Mouse (Mus musculus) heart, embryonic 15.5 days (tissue): ENCODE results near the gene Pak6. TPM values are rescaled to one million over a fixed set of nuclear protein-coding genes. Genes with fewer than 3 reads are reported as not detected.
"Not testable (repeated sequence)": the region's sequence is repeated elsewhere in the genome, so short reads cannot be mapped to it uniquely, and the experiment has no call there.

ENCODE experiments used
- ATAC-seq: fragments of 200-750 bp; cut with Nextera tagmentation; replicated peaks from 2 replicates; pipeline ENCODE4 v1.8.0; 2017; ENCODE audit warnings: low read depth, moderate TSS enrichment; ENCODE audit not compliant: insufficient number of reproducible peaks, insufficient read depth, low FRiP score
- H3K27ac ChIP-seq: fragments of 300-500 bp; sonication (generic); 2 replicates; pipeline ENCODE4 v1.5.1; 2015; ENCODE audit warnings: mild to moderate bottlenecking, inconsistent platforms
- H3K27me3 ChIP-seq: fragments of 300-500 bp; sonication (generic); 2 replicates; pipeline ENCODE4 v1.6.1; 2015; ENCODE audit warnings: inconsistent platforms
- H3K36me3 ChIP-seq: fragments of 300-500 bp; sonication (generic); 2 replicates; pipeline ENCODE4 v1.6.1; 2015; ENCODE audit warnings: mild to moderate bottlenecking, inconsistent platforms
- H3K4me1 ChIP-seq: fragments of 300-500 bp; sonication (generic); replicated peaks from 2 replicates; pipeline ENCODE4 v1.6.1; 2015; ENCODE audit warnings: inconsistent platforms
- H3K4me2 ChIP-seq: fragments of 300-500 bp; sonication (generic); 2 replicates; pipeline ENCODE4 v1.6.1; 2015; ENCODE audit warnings: inconsistent platforms, mild to moderate bottlenecking, moderate library complexity
- H3K4me3 ChIP-seq: fragments of 300-500 bp; sonication (generic); 2 replicates; pipeline ENCODE4 v1.5.1; 2015; ENCODE audit warnings: mild to moderate bottlenecking, inconsistent platforms
- H3K9ac ChIP-seq: fragments of 300-500 bp; sonication (generic); 2 replicates; pipeline ENCODE4 v1.6.1; 2015; ENCODE audit warnings: mild to moderate bottlenecking, inconsistent platforms
- H3K9me3 ChIP-seq: fragments of 300-500 bp; sonication (generic); replicated peaks from 2 replicates; pipeline ENCODE4 v1.6.1; 2016; ENCODE audit warnings: inconsistent platforms
- WGBS: fragments of 180-500 bp; shearing (Covaris S2); methylation state at CpG from one replicate; pipeline ENCODE4 v1.1.7; 2015; ENCODE audit warnings: mixed read lengths; 5-methylcytosine and 5-hydroxymethylcytosine counted together
- polyA plus RNA-seq: library from polyadenylated mRNA; unstranded; fragments of >200 nt; fragmentation: Nextera tagmentation; extraction: Ambion mirVana; gene quantifications from 2 replicates; pipeline ENCODE4 v1.2.1, GENCODE M21; 2015

Gene Pak6
- polyA plus RNA-seq, 1 experiment from 2014 or later = 10.1 TPM

DNA sequence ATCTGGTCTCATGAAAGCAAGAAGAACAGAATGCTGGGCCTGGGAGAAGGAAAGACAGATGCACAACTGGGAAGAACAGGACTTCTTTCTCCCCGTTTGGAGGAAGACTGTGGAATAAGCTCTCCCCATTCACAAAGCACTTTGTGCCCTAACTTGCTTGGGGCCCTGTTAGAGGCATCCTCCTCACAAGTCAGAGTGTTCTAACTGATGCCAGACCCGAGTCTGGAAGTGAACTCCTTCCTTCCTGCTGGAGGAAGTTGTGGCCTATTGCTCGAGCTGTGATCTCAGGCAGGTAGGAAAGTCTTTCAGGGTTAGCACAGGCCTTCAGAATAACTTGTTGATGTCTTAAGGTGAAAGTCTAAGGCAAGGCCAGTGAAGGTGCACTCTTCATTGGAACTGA is 20.2 kb upstream of the Pak6 start:
- ATAC-seq = no peak
- H3K27ac ChIP-seq = 0 out of 2 replicates have a peak overlapping the region, but pooled peaks have one; percentile 3
- peaks cover 49% of the 10 kb centered on the region for H3K36me3 ChIP-seq
- peaks cover 15% of the 10 kb centered on the region for H3K4me1 ChIP-seq
- H3K4me2 ChIP-seq = no peak overlapping the region
- no peaks in the 10 kb centered on the region for H3K9me3 ChIP-seq
- 66% methylated on average over 3 of the region's 3 CpGs for WGBS
- no peaks in the 10 kb centered on the region for H3K27me3 ChIP-seq
- H3K4me3 ChIP-seq = no peak overlapping the region
- no peak overlapping the region for H3K9ac ChIP-seq

DNA sequence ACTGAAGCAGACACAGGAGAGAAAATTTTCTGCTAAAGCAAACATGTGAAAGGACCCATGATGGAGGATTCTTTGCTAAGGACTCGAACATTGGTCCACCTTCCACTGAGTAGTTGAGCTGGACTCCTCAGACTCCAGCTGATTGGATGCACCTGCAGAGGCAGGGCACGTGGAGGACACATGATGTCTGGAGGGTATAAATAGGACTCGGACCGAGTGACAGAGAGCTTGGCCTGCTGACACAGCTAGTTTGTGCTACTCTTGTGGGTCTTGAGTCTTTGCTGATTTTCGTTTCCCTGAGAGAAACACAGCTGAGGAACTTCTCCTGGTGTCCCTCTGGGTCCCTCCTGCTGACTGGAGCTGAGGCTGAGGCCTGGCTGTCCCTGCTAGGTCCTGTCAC is 16.4 kb upstream of the Pak6 start:
- Histone ChIP-seq H3K4me2 (no peak overlapping the region), H3K4me3 (no peak overlapping the region), H3K27me3 (no peaks in the 10 kb centered on the region), H3K9me3 (no peaks in the 10 kb centered on the region; the same call in 1 of the 2 replicates), H3K9ac (no peak overlapping the region), H3K36me3 (peaks cover 27% of the 10 kb centered on the region), H3K4me1 (peaks cover 4% of the 10 kb centered on the region; the same call in 1 of the 2 replicates), H3K27ac (no peak overlapping the region)
- no peak for ATAC-seq
- 63% methylated on average over 5 of the region's 5 CpGs for WGBS

DNA sequence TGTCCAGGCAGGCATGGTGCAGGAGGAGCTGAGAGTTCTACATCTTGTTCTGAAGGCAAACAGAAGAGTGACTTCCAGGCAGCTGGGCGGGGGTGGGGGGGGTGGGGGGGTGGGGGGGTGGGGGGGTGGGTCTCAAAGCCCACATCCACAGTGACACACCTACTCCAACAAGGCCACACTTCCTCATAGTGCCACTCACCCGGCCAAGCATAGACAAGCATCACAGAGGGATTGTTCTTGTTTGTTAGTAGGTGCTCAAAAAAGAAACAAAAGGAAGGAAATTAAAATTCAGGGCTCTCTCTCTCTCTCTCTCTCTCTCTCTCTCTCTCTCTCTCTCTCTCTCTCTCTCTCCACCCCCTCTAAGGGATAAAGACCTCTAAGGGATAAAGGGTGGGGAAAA is 12.4 kb upstream of the Pak6 start:
- ATAC-seq, H3K9ac ChIP-seq: not testable (repeated sequence)

DNA sequence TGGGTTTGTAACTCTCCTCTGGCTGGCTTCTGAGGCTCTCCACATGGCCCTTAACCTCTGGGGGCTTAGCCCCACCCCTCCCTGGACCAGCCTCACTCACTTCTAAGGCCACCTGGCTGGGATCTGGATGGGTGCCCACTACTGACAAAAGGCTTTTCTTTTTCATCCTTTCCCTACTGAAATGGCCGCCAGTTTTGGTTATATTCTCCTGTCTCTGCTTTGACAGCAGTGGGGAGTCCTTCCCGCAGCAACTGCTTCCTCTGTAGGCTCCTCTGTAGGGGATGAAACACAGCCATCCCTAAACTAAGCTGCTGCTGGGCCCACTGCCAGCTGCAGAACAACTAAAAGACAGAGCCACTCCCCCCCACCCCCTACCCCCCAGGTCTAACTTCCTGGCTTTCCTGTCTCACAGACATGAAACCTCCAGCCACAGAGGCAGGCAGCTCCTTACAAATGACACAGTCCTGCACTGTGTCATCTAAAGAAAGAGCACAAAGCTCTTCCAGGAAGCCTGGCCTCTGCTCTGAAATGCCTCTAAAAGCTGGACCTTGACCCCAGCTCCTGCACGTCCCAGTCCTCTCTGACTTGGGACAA is 6.3 kb upstream of the Pak6 start:
- WGBS = 24% methylated on average over 3 of the region's 3 CpGs
- Histone ChIP-seq H3K9me3 (no peaks in the 10 kb centered on the region), H3K4me1 (peaks cover 32% of the 10 kb centered on the region), H3K4me2 (no peak overlapping the region), H3K27me3 (no peaks in the 10 kb centered on the region), H3K36me3 (no peaks in the 10 kb centered on the region), H3K4me3 (no peak overlapping the region), H3K9ac (no peak overlapping the region), H3K27ac (peak overlapping the region; percentile 38)
- ATAC-seq = 0 out of 2 replicates have a peak, but pooled peaks have one; percentile 23

More for the DNA sequence above, 12.4 kb upstream of the Pak6 start:
- 59% methylated on average over 2 of the region's 2 CpGs for WGBS
- not testable (repeated sequence) for H3K4me1 ChIP-seq, H3K27ac ChIP-seq, H3K9me3 ChIP-seq, H3K27me3 ChIP-seq, H3K4me3 ChIP-seq, H3K36me3 ChIP-seq, H3K4me2 ChIP-seq

DNA sequence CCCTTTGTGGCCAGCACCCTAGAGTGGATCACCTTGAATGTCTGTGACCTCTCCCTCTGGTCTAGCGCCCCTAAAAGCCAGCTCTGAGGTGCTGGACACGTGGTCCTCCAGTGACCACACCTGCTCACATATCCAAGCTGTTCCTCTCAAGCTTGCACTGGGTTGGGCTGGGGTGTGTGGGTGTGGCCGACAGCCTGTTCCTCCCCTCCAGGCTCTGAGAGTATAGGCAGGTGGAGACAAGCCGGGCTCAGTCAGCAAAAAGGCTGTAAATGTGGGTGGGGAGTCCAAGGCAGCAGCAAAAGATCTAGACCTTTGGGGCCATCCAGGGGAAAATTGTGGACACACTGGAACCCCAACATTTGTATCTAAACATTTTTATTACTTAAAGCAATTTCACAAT is 4.6 kb upstream of the Pak6 start:
- H3K9me3 ChIP-seq = no peaks in the 10 kb centered on the region
- H3K4me1 ChIP-seq = peaks cover 44% of the 10 kb centered on the region
- H3K4me2 ChIP-seq = no peak overlapping the region
- 35% methylated on average over 4 of the region's 4 CpGs for WGBS
- H3K36me3 ChIP-seq = no peaks in the 10 kb centered on the region
- H3K9ac ChIP-seq = no peak overlapping the region
- H3K4me3 ChIP-seq = no peak overlapping the region
- ATAC-seq = no peak; the same call in 1 of the 2 replicates
- H3K27ac ChIP-seq = peak overlapping the region; percentile 16; the same call in 1 of the 2 replicates
- 0 out of 2 replicates have a peak, but pooled peaks cover 3% of the 10 kb centered on the region for H3K27me3 ChIP-seq

DNA sequence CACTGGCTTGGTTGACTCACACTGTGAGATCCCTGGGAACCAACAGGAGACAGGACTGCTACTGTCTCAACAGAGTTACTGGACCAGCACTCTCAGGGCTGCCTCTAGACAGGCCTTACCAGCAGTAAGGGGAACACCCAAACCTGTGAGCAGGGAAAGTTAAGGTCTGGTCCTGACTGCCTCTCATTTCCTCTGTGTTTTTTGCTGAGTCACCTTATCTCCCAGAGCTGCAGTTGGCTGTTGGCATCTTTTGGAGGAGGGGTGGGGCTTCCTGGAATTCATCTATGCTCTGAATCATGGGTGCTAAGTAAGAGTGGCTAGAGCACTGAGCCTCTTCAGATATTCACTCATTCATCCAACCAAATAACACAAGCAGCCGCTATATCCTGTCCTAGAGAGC is 4.0 kb upstream of the Pak6 start:
- Histone ChIP-seq H3K4me1 (peaks cover 50% of the 10 kb centered on the region), H3K9ac (no peak overlapping the region), H3K4me3 (no peak overlapping the region), H3K36me3 (no peaks in the 10 kb centered on the region), H3K27me3 (0 out of 2 replicates have a peak, but pooled peaks cover 3% of the 10 kb centered on the region), H3K4me2 (0 out of 2 replicates have a peak overlapping the region, but pooled peaks have one; percentile 74), H3K9me3 (no peaks in the 10 kb centered on the region), H3K27ac (peak overlapping the region; percentile 16; the same call in 1 of the 2 replicates)
- no peak; the same call in 1 of the 2 replicates for ATAC-seq
- 52% methylated on average over 1 of the region's 1 CpGs for WGBS

DNA sequence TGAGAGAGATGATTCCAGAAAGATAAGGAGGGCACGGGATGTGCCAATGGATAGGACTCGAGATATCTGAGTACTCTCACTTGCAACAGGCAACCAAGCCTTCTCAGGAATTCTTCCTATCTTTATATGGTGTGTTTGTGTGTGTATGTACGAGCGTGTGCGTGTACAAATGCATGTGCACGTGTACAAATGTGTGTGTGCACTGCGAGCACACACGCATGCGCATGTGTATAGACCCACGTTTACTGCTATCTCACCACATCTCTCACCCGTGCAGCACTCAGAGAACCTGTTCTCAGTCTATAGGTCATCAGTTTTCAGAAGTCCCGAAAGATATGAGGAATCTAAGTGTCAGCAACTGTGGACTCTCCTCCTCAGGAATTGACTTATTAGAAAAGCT is 3.6 kb upstream of the Pak6 start:
- Histone ChIP-seq H3K4me1 (peaks cover 52% of the 10 kb centered on the region), H3K9ac (no peak overlapping the region), H3K4me2 (peak overlapping the region; percentile 74), H3K27ac (peak overlapping the region; percentile 75), H3K4me3 (peak overlapping the region; percentile 50), H3K9me3 (no peaks in the 10 kb centered on the region), H3K36me3 (no peaks in the 10 kb centered on the region), H3K27me3 (0 out of 2 replicates have a peak, but pooled peaks cover 3% of the 10 kb centered on the region)
- ATAC-seq = no peak
- WGBS = 71% methylated on average over 12 of the region's 12 CpGs

DNA sequence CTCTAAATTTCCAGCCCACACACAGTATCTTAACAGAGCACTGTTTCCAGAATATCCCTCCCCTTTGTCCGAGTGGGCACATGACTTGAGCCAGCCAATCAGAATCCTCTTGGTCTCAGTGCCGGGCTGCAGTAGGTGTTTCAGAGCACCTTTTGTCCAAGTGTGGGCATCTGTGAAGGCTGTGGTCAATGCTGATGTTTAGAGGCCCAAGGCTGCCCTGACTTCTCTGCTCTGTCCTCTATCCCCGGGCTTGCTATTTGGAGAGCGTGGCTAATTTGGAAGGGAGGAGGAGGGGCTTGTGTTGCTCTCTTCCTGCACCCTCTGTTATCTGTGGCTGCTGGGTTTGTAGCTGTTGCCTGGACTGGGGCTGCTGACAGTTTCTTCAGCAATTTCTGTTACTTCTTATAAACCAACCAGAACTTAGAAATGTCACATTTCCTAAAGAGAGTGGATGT is 3.1 kb upstream of the Pak6 start:
- Histone ChIP-seq H3K27me3 (0 out of 2 replicates have a peak, but pooled peaks cover 3% of the 10 kb centered on the region), H3K4me2 (peak overlapping the region; percentile 74), H3K4me3 (peak overlapping the region; percentile 50), H3K36me3 (no peaks in the 10 kb centered on the region), H3K27ac (peak overlapping the region; percentile 75), H3K4me1 (peaks cover 58% of the 10 kb centered on the region), H3K9ac (peak overlapping the region; percentile 51; the same call in 1 of the 2 replicates), H3K9me3 (no peaks in the 10 kb centered on the region)
- WGBS = 0% methylated on average over 4 of the region's 4 CpGs
- peak; percentile 55; the same call in 1 of the 2 replicates for ATAC-seq

DNA sequence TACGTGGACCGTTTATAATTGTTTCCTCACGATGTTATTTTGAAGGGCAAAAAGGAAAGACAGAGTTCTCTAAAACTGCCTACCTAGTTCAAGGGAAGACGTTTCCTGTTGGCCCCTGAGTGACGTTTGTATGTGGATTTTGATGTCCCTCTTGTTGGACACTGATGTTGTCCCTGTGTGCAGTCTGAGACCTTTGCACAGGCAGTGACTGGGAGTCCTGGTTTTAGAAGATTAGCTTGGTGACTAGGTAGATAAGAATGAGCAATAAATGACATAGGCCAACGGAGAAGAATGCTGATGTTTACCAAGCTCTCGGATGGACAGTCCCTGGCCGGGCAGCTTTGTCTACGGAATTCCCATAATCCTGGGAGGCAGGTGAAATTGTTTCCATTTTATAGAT is 1.2 kb upstream of the Pak6 start:
- Histone ChIP-seq H3K4me1 (peaks cover 66% of the 10 kb centered on the region), H3K9me3 (no peaks in the 10 kb centered on the region), H3K36me3 (no peaks in the 10 kb centered on the region), H3K9ac (no peak overlapping the region), H3K27me3 (0 out of 2 replicates have a peak, but pooled peaks cover 3% of the 10 kb centered on the region), H3K4me3 (no peak overlapping the region), H3K27ac (no peak overlapping the region), H3K4me2 (no peak overlapping the region)
- ATAC-seq = no peak
- WGBS = 78% methylated on average over 9 of the region's 9 CpGs

DNA sequence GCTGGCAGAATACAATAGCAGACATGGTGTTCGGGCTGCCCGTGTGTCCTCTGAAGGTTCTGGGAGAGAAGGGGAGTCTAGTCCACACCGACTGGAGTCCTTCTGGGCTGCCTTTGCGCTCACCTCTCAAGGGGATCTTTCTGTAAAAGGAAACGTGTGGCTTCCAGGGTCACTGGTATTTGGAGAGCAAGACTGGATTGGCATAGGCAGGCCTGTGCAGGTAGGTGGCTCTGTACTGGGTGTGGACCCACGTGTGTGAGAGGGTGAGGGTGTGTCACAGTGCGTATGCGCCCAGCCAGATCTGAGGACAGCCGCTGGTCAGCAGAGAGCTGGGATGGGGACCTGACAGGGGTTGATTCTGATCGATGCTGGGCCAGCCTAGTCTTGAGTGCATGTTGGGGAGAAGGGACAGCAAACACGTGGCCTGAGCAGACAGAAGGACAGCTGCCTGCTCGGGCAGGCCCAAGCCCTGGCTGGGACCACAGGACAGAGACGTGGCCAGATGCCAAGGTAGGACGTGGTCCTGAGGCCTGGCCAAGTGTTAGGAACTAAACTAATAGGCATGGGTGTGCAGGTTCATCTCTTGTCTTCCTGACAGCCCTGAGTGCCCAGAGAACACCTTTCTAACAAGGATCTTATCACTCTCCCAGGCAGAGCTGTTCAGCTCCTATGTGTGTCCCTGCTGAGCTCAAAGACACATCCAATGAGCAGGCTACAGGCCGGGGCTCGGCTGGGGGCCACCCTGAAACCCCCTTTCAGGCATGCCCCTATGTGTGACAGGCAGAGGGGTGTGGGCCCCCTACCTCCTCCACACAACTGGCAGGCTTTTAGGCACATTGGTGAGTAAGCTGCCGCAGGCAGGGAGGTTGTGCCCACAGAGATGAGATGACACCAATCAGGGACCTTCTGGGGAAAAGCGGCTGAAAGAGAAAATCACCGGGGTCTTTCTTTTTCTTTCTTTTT is 982 bp downstream of the Pak6 start:
- Histone ChIP-seq H3K4me2 (peak overlapping the region; percentile 89), H3K27me3 (0 out of 2 replicates have a peak, but pooled peaks cover 3% of the 10 kb centered on the region), H3K9me3 (no peaks in the 10 kb centered on the region), H3K9ac (peak overlapping the region; percentile 65), H3K27ac (peak overlapping the region; percentile 75), H3K4me1 (peaks cover 68% of the 10 kb centered on the region), H3K4me3 (peak overlapping the region; percentile 58), H3K36me3 (no peaks in the 10 kb centered on the region)
- peak; percentile 29; the same call in 1 of the 2 replicates for ATAC-seq
- WGBS = 39% methylated on average over 19 of the region's 19 CpGs

DNA sequence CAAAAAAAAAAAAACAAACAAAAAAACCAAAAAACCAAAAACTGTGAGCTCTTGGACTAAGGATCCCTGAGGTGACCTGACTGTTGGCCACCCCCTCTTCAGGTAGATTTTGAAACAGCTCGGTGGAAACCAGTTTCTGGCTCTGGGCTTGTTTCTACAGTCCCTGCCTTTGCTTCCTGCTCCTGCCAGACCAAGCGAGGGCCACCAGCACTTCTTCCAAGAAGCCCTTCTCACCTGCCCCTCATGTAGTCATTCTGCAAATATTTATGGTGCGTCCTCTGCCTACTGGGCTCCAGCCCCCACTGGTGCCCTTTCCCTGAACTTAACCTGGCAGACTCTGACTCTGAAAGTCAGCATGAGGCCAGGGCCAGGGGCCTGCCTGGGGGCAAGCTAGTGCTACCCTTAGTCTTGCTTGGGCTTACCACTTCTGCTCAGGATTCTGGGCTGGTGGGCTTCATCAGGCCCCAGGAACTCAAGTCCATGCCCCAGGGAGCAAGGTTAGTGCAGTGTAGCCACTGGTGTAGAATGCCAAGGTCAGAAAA is 1.9 kb downstream of the Pak6 start:
- Histone ChIP-seq H3K4me1 (peaks cover 67% of the 10 kb centered on the region), H3K4me2 (peak overlapping the region; percentile 89)
- ATAC-seq = no peak

More for the DNA sequence above, 1.9 kb downstream of the Pak6 start:
- H3K9ac ChIP-seq = no peak overlapping the region
- H3K9me3 ChIP-seq = no peaks in the 10 kb centered on the region
- H3K36me3 ChIP-seq = no peaks in the 10 kb centered on the region
- WGBS = 57% methylated on average over 3 of the region's 3 CpGs
- 0 out of 2 replicates have a peak, but pooled peaks cover 3% of the 10 kb centered on the region for H3K27me3 ChIP-seq
- peak overlapping the region; percentile 6; the same call in 1 of the 2 replicates for H3K27ac ChIP-seq
- H3K4me3 ChIP-seq = no peak overlapping the region
